Mouse (Mus musculus) neural tube, embryonic 13.5 days (tissue): ENCODE measurements around the gene As3mt. TPM values are rescaled to one million over a fixed set of nuclear protein-coding genes. Genes with fewer than 3 reads are reported as not detected.

Source experiments
- ATAC-seq: fragments of 200-750 bp; cut with Nextera tagmentation; 2 replicates; pipeline ENCODE4 v1.8.0; 2017; ENCODE audit warnings: low read depth, mild to moderate bottlenecking, moderate TSS enrichment, moderate library complexity
- H3K27ac ChIP-seq: fragments of 300-500 bp; sonication (generic); replicated peaks from 2 replicates; pipeline ENCODE4 v1.5.1; 2015; ENCODE audit warnings: moderate library complexity, mild to moderate bottlenecking, inconsistent platforms
- H3K27me3 ChIP-seq: fragments of 300-500 bp; sonication (generic); 2 replicates; pipeline ENCODE4 v1.6.1; 2015; ENCODE audit warnings: mild to moderate bottlenecking, inconsistent platforms
- H3K36me3 ChIP-seq: fragments of 300-500 bp; sonication (generic); 2 replicates; pipeline ENCODE4 v1.6.1; 2015; ENCODE audit warnings: mild to moderate bottlenecking, inconsistent platforms
- H3K4me1 ChIP-seq: fragments of 300-500 bp; sonication (generic); replicated peaks from 2 replicates; pipeline ENCODE4 v1.6.1; 2015; ENCODE audit warnings: inconsistent platforms
- H3K4me2 ChIP-seq: fragments of 300-500 bp; sonication (generic); 2 replicates; pipeline ENCODE4 v1.6.1; 2015; ENCODE audit warnings: inconsistent platforms, mild to moderate bottlenecking, moderate library complexity
- H3K4me3 ChIP-seq: fragments of 300-500 bp; sonication (generic); 2 replicates; pipeline ENCODE4 v1.5.1; 2015; ENCODE audit warnings: mild to moderate bottlenecking, inconsistent platforms
- H3K9ac ChIP-seq: fragments of 300-500 bp; sonication (generic); 2 replicates; pipeline ENCODE4 v1.6.1; 2015; ENCODE audit warnings: moderate library complexity, mild to moderate bottlenecking, inconsistent platforms
- H3K9me3 ChIP-seq: fragments of 300-500 bp; sonication (generic); 2 replicates; pipeline ENCODE4 v1.6.1; 2016; ENCODE audit warnings: inconsistent platforms
- WGBS: fragments of 180-500 bp; shearing (Covaris S2); methylation state at CpG from one replicate; pipeline ENCODE4 v1.1.7; 2015; 5-methylcytosine and 5-hydroxymethylcytosine counted together
- polyA plus RNA-seq: library from polyadenylated mRNA; unstranded; fragments of >200 nt; fragmentation: Nextera tagmentation; extraction: Ambion mirVana; gene quantifications from 2 replicates; pipeline ENCODE4 v1.2.1, GENCODE M21; 2015

Gene As3mt
- polyA plus RNA-seq, 1 experiment from 2014 or later = 42.3 TPM

GRCm38 (mm10) chr19:46705779-46706495 is 1.3 kb upstream of the As3mt start:
- Histone ChIP-seq H3K9ac (no peak overlapping the region), H3K4me3 (no peak overlapping the region), H3K4me2 (no peak overlapping the region), H3K9me3 (no peaks in the 10 kb centered on the region), H3K27ac (no peak overlapping the region), H3K4me1 (peaks cover 12% of the 10 kb centered on the region), H3K27me3 (0 out of 2 replicates have a peak, but pooled peaks cover 3% of the 10 kb centered on the region), H3K36me3 (peaks cover 12% of the 10 kb centered on the region; the same call in 1 of the 2 replicates)
- 67% methylated on average over 7 of the region's 7 CpGs for WGBS
- no peak for ATAC-seq

DNA sequence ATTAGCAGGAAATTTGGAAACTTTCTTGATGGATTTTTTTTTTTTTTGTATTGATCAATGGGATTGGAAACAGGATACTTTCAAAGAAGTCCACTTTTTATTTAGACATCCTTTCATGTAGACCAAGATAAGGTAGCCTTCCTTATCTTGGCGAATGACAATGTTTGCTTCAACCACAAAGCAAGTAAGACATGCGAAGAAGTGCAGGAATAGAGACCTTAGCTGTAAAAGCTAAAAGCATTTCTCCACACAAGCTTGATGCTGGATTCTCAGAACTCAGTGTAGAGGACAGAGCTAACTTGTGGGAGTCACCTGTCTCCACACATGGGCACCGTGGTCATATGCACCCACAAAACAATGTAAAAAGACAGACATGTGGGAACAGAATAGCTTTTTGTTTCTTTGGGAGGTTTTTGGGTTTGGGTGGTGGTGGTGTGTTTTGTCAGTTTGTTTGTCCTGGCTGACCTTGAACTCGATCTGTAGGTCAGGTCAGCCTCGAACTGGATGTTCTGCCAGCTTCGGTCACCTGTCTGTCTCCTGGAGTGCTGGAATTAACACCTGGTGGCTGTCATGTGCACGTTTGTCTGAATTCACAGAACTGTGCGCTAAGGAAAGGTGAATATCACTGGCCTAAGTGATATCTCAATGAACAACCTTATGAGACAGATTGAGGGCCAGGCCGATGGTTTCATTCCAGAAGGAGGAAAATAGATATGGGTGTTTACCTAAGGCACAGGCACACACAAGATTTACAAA is 540 bp upstream of the As3mt start:
- Histone ChIP-seq H3K9ac (no peak overlapping the region), H3K27me3 (0 out of 2 replicates have a peak, but pooled peaks cover 3% of the 10 kb centered on the region), H3K4me2 (peak overlapping the region; percentile 62), H3K27ac (no peak overlapping the region), H3K4me1 (peaks cover 12% of the 10 kb centered on the region), H3K9me3 (no peaks in the 10 kb centered on the region), H3K4me3 (peak overlapping the region; percentile 47), H3K36me3 (peaks cover 6% of the 10 kb centered on the region; the same call in 1 of the 2 replicates)
- no peak for ATAC-seq
- 79% methylated on average over 9 of the region's 9 CpGs for WGBS

DNA sequence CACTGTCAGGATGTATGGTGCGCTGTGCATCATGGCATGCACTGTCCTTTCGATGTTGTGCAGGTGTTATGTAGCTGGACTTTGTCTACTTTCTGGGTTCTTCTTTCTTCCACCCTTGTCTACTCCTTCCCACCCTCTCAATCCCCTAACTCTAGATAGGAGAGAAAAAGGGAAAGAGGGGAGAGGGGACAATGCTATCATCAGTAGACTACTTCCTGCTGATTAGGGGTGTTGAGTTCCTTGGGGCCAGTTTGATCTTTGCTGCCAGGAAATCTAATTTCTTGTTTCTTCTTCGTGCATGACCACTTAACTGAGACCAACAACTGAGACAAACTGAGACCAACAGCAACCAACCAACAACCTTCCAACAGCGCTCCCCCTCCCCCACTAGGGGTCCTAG is 3.4 kb downstream of the As3mt start:
- WGBS = 92% methylated on average over 4 of the region's 4 CpGs
- no peak overlapping the region for H3K4me3 ChIP-seq
- no peaks in the 10 kb centered on the region for H3K9me3 ChIP-seq
- 0 out of 2 replicates have a peak, but pooled peaks cover 6% of the 10 kb centered on the region for H3K36me3 ChIP-seq
- no peak overlapping the region for H3K4me2 ChIP-seq
- ATAC-seq = no peak
- H3K9ac ChIP-seq = no peak overlapping the region
- H3K27ac ChIP-seq = no peak overlapping the region
- H3K4me1 ChIP-seq = peaks cover 12% of the 10 kb centered on the region
- H3K27me3 ChIP-seq = 0 out of 2 replicates have a peak, but pooled peaks cover 2% of the 10 kb centered on the region

- WGBS = 88% methylated on average over 8 of the region's 8 CpGs
- H3K9me3 ChIP-seq = peaks cover 5% of the 10 kb centered on the region; the same call in 1 of the 2 replicates
- no peak for ATAC-seq
These were observed 7.0 kb downstream of the As3mt start for GRCm38 (mm10) chr19:46714234-46714633.

DNA sequence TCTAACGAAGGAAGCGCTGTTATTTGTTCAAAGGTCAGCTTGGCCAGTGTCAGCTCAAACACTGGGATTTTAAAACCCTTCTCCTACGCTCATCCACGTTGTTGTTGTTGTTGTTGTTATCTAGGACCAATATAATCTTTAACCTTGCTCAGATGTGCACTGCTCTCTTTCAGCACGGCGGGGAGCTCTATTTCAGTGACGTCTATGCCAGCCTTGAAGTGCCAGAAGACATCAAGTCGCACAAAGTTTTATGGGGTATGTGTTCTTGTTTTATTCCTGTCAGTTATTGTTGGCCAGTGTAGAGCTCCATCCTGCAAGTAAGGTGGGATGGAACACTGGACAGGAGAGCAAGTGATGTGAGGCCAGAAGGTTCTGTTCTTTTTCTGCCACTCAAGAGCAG is 7.8 kb downstream of the As3mt start:
- no peak for ATAC-seq
- WGBS = 90% methylated on average over 8 of the region's 8 CpGs
- H3K36me3 ChIP-seq = peaks cover 22% of the 10 kb centered on the region; the same call in 1 of the 2 replicates
- H3K27me3 ChIP-seq = no peaks in the 10 kb centered on the region
- H3K9ac ChIP-seq = no peak overlapping the region
- H3K4me2 ChIP-seq = no peak overlapping the region
- H3K4me1 ChIP-seq = no peaks in the 10 kb centered on the region
- no peak overlapping the region for H3K4me3 ChIP-seq
- H3K9me3 ChIP-seq = peaks cover 5% of the 10 kb centered on the region; the same call in 1 of the 2 replicates
- H3K27ac ChIP-seq = no peak overlapping the region

More at GRCm38 (mm10) chr19:46714234-46714633, 7.0 kb downstream of the As3mt start:
- Histone ChIP-seq H3K27me3 (no peaks in the 10 kb centered on the region), H3K4me2 (no peak overlapping the region), H3K36me3 (peaks cover 18% of the 10 kb centered on the region; the same call in 1 of the 2 replicates), H3K4me3 (no peak overlapping the region), H3K27ac (no peak overlapping the region), H3K4me1 (no peaks in the 10 kb centered on the region), H3K9ac (no peak overlapping the region)

GRCm38 (mm10) chr19:46718150-46718549 is 10.9 kb downstream of the As3mt start:
- Histone ChIP-seq H3K4me2 (no peak overlapping the region), H3K9me3 (peaks cover 5% of the 10 kb centered on the region; the same call in 1 of the 2 replicates), H3K27ac (no peak overlapping the region), H3K27me3 (no peaks in the 10 kb centered on the region), H3K4me3 (no peak overlapping the region), H3K36me3 (peaks cover 28% of the 10 kb centered on the region), H3K4me1 (no peaks in the 10 kb centered on the region), H3K9ac (no peak overlapping the region)
- no peak for ATAC-seq
- WGBS = 86% methylated on average over 4 of the region's 4 CpGs

DNA sequence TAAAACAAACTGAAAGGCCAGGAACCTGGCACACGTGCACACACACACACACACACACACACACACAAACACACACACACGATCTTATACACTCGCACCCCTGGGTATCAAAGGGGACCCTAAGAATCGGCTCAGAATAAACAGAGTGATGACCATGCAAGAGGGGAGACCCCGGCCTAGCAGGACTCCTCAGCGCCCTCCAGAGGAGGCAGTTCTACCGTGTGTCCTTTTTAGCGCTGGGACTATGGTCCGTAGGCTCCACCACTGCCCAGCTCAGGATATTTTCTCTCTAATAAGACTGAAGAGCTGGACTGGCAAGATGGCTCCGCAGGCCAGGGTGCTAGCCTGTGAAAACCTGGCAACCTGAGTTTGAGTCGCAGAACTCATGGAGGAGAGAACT is 17.2 kb downstream of the As3mt start:
- Histone ChIP-seq H3K4me1 (peaks cover 11% of the 10 kb centered on the region), H3K27ac (no peak overlapping the region), H3K4me2 (no peak overlapping the region), H3K4me3 (no peak overlapping the region), H3K27me3 (no peaks in the 10 kb centered on the region), H3K36me3 (peaks cover 23% of the 10 kb centered on the region), H3K9ac (no peak overlapping the region), H3K9me3 (no peaks in the 10 kb centered on the region)
- 65% methylated on average over 11 of the region's 11 CpGs for WGBS
- no peak for ATAC-seq

DNA sequence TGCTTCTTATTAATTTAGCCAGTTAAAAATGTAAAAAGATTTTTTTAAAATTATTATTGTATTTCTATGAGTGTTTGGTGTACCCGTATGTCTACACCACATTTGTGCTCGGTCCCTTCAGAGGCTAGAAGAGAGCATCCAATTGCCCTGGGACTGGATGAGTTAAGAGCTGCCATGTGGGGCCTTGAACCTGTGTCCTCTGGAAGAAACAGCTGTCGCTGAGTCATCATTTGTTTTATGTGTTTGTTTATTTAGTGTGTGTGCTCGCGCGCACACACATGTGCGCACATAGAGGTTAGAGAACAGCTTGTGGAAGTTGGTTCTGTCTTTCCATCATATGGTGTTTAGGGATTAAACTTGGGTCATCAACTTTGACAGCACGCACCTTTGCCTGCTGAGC is 18.9 kb downstream of the As3mt start:
- peaks cover 11% of the 10 kb centered on the region for H3K4me1 ChIP-seq
- 96% methylated on average over 8 of the region's 8 CpGs for WGBS
- no peak overlapping the region for H3K4me3 ChIP-seq
- H3K9me3 ChIP-seq = no peaks in the 10 kb centered on the region
- no peaks in the 10 kb centered on the region for H3K27me3 ChIP-seq
- no peak overlapping the region for H3K4me2 ChIP-seq
- no peak overlapping the region for H3K27ac ChIP-seq
- no peak for ATAC-seq
- peaks cover 14% of the 10 kb centered on the region for H3K36me3 ChIP-seq
- H3K9ac ChIP-seq = no peak overlapping the region

- 42% methylated on average over 8 of the region's 8 CpGs for WGBS
- ATAC-seq = peak; percentile 79; the same call in 1 of the 2 replicates
These were observed 20.0 kb downstream of the As3mt start for GRCm38 (mm10) chr19:46727140-46727736.

DNA sequence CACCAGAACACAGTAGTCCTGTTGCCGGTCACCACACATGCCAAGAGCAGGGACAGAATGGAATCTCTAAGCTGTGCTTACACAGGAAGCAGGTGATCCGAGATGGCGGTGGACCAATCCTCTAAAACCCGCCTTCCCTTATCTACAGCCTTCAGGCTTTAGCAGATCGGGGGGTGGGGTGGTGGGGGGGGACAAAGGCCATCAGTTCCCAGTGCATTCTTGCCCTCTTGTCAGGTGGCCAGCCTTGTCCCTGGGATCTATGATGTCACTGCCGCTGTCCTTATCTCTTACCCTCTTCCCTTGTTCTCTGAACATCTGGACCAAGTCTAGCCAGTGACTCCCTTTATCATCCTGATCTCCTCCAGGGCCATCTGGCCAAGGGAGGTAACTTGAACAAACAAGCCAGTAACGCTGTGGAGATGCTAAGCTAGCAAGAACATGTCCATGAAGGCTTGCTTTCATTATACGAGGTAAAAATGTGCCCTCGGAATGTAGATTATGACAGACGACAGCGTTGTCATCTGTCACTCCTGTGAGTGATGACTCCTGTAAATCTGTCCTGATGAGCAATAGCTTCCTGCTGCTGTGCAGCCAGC is 20.8 kb downstream of the As3mt start:
- ATAC-seq = no peak
- H3K27ac ChIP-seq = no peak overlapping the region

More at GRCm38 (mm10) chr19:46727140-46727736, 20.0 kb downstream of the As3mt start:
- no peak overlapping the region for H3K27ac ChIP-seq
- no peak overlapping the region for H3K9ac ChIP-seq
- H3K4me3 ChIP-seq = no peak overlapping the region
- H3K36me3 ChIP-seq = peaks cover 7% of the 10 kb centered on the region
- H3K9me3 ChIP-seq = no peaks in the 10 kb centered on the region
- no peaks in the 10 kb centered on the region for H3K27me3 ChIP-seq
- H3K4me1 ChIP-seq = peaks cover 11% of the 10 kb centered on the region
- H3K4me2 ChIP-seq = no peak overlapping the region

GRCm38 (mm10) chr19:46728909-46729308 is 21.7 kb downstream of the As3mt start:
- 80% methylated on average over 3 of the region's 3 CpGs for WGBS

More for the DNA sequence above, 20.8 kb downstream of the As3mt start:
- Histone ChIP-seq H3K4me2 (no peak overlapping the region), H3K4me3 (no peak overlapping the region), H3K4me1 (peaks cover 11% of the 10 kb centered on the region), H3K9ac (no peak overlapping the region), H3K36me3 (peaks cover 7% of the 10 kb centered on the region), H3K27me3 (no peaks in the 10 kb centered on the region), H3K9me3 (no peaks in the 10 kb centered on the region)
- 65% methylated on average over 11 of the region's 11 CpGs for WGBS

More at GRCm38 (mm10) chr19:46728909-46729308, 21.7 kb downstream of the As3mt start:
- Histone ChIP-seq H3K4me3 (no peak overlapping the region), H3K36me3 (peaks cover 10% of the 10 kb centered on the region), H3K9ac (no peak overlapping the region), H3K4me1 (peaks cover 11% of the 10 kb centered on the region), H3K27me3 (no peaks in the 10 kb centered on the region), H3K4me2 (no peak overlapping the region), H3K9me3 (no peaks in the 10 kb centered on the region), H3K27ac (no peak overlapping the region)
- ATAC-seq = no peak
